Mouse (Mus musculus) lung, adult 10 weeks (tissue): ENCODE data around the gene Olfr493. TPM values are rescaled to one million over a fixed set of nuclear protein-coding genes. Genes with fewer than 3 reads are reported as not detected.

Experiments used
- polyA plus RNA-seq: library from polyadenylated mRNA; stranded (reverse); fragments of 350-450 nt; fragmentation: Illumina TruSeq; extraction: RNeasy Lipid Tissue Mini Kit (QIAGEN cat#74804); gene quantifications from one replicate; pipeline ENCODE4 v1.2.3, GENCODE M21; 2014; ENCODE audit warnings: low read depth, low replicate concordance; ENCODE audit not compliant: insufficient read depth

Olfr493 gene
- polyA plus RNA-seq: not detected

DNA sequence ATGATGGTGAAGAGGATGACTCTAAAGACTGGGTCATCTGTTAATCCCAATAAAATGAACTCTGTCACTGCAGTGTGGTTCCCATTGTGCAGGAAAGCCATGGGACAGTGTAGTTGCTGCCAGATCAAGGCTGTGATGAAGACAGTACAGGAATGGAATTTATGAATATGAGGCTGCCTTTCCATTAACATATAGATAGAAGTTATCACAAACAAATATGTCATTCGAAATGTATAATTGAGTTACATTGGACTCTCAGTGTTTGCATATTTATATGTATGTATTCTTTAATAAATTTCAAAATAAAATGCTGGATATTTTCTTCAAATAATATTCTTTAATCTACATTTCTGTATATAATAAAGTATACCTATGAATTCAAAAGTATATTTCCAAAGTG is at the start of gene Olfr493:
TSS of gene Olfr493 (minus strand) at position 101 of the 400 bp plus-strand sequence.

DNA sequence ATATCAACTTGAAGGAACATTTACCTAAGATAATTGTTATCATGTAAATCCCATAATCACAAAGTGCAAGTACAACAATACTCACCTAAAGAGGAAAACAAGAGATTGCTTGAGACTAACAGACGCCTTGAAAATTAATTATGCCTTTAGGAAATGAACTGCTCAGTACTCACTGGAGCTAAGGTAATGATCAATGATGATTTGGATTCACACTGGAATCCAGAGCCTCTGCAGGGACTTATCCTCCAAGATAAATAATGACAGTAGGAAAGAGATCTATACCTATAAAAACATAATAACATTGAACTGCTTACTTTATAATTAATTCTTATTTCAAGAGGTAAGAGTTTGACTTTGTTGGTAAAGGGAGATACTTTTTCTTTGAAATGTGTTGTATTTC is 46.1 kb upstream of the Olfr493 start, which contains the start of gene Olfr495:
TSS of gene Olfr495 (plus strand) at position 301 of the 400 bp plus-strand sequence.

DNA sequence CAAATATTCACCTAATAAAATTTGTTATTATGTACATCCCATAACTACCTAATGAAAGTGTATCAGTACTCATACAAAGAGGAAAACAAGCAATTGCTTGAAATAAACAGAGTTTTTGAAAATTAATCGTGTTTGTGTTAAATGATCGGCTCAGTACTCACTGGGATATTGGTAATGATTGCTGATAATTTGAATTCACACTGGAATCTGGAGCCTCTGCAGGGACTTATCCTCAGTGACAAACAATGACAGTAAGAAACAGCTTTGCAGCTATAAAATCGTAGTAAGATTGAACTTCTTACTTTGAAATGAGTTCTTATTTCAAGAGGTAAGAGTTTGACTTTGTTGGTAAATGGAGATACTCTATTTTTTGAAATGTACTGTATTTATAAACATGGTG is 18.3 kb upstream of the Olfr493 start, which contains the start of gene Olfr494:
TSS of gene Olfr494 (plus strand) at position 301 of the 400 bp plus-strand sequence.

DNA sequence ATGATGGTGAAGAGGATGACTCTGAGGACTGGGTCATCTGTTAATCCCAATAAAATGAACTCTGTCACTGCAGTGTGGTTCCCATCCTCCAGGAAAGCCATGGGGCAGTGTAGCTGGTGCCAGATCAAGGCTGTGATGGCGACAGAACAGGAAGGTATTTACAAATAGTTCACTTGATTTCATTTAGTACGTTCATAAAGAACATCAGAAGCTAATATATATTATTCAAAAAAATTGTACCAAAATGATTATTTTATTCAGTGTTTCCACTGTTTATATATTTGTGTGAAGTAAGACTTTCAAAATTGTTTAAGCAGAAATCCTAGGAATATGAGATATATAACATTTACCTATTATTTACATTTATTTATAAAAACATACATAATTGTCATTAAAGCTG is 23.2 kb downstream of the Olfr493 start, which contains the start of gene Olfr492:
TSS of gene Olfr492 (minus strand) at position 101 of the 400 bp plus-strand sequence.

DNA sequence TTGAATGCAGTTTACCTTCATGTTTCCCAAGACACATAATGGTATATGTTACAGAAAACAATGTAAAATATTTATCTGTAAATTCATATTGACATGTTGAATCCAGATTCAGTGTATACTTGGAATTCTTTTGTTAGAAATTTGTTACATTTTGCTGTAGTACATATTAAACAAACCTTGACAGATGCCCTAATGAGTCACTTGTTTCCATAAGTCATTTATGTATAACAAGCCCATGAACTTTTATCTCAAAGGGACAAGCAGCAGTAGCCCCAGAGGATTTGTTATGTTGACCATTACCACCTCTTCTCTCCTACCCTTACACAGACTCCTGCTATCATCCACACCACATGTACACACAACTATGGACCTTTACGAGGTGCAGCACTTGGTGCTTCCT is 33.6 kb downstream of the Olfr493 start, which contains the start of gene Olfr491:
TSS of gene Olfr491 (plus strand) at position 301 of the 400 bp plus-strand sequence.

Other genes with a start within 250 kb of the Olfr493 start
- not detected for gene Olfr482, start 249.4 kb downstream of the Olfr493 start, polyA plus RNA-seq
- gene Olfr483, start 246.1 kb downstream of the Olfr493 start, polyA plus RNA-seq: not detected
- gene Olfr484, start 219.5 kb downstream of the Olfr493 start, polyA plus RNA-seq: not detected
- not detected for gene Olfr485, start 187.1 kb downstream of the Olfr493 start, polyA plus RNA-seq
- gene Olfr486, start 174.2 kb downstream of the Olfr493 start, polyA plus RNA-seq: not detected
- gene Olfr487, start 132.3 kb downstream of the Olfr493 start, polyA plus RNA-seq: not detected
- gene Olfr488, start 88.6 kb downstream of the Olfr493 start, polyA plus RNA-seq: not detected
- gene Olfr490, start 58.0 kb downstream of the Olfr493 start, polyA plus RNA-seq: not detected
- not detected for gene Olfr491, start 33.5 kb downstream of the Olfr493 start, polyA plus RNA-seq
- gene Olfr492, start 23.3 kb downstream of the Olfr493 start, polyA plus RNA-seq: not detected
- not detected for gene Olfr494, start 18.4 kb upstream of the Olfr493 start, polyA plus RNA-seq
- not detected for gene Olfr495, start 46.2 kb upstream of the Olfr493 start, polyA plus RNA-seq
- gene Olfr497, start 73.4 kb upstream of the Olfr493 start, polyA plus RNA-seq: not detected
- gene Olfr498, start 118.3 kb upstream of the Olfr493 start, polyA plus RNA-seq: not detected
- gene Olfr502, start 178.1 kb upstream of the Olfr493 start, polyA plus RNA-seq: not detected
- not detected for gene Olfr503, start 197.5 kb upstream of the Olfr493 start, polyA plus RNA-seq
- gene Olfr504, start 218.8 kb upstream of the Olfr493 start, polyA plus RNA-seq: not detected